Mouse (Mus musculus) kidney, adult 2 months (tissue): ENCODE results near the gene Caln1. TPM values are rescaled to one million over a fixed set of nuclear protein-coding genes. Genes with fewer than 3 reads are reported as not detected.

Experiments used
- DNase-seq: peaks from one replicate; pipeline ENCODE4 v3.0.0; 2021
- H3K27ac ChIP-seq: fragments of 200-500 bp; 2 replicates; pipeline ENCODE4 v1.5.1; 2012; ENCODE audit warnings: low read depth, low read length, control low read depth, inconsistent platforms; ENCODE audit not compliant: insufficient read depth
- H3K27me3 ChIP-seq: fragments of 200-500 bp; replicated peaks from 2 replicates; pipeline ENCODE4 v1.6.1; 2012; ENCODE audit warnings: mild to moderate bottlenecking, moderate library complexity, low read length, inconsistent platforms; ENCODE audit not compliant: control insufficient read depth, insufficient read depth
- H3K36me3 ChIP-seq: fragments of 200-500 bp; 2 replicates; pipeline ENCODE4 v1.6.1; 2012; ENCODE audit warnings: mild to moderate bottlenecking, moderate library complexity, low read length, inconsistent platforms; ENCODE audit not compliant: control insufficient read depth, insufficient read depth
- H3K4me1 ChIP-seq: fragments of 200-500 bp; 2 replicates; pipeline ENCODE4 v1.6.1; 2011; ENCODE audit warnings: low read length; ENCODE audit not compliant: control insufficient read depth, insufficient read depth
- H3K4me3 ChIP-seq: fragments of 200-500 bp; 2 replicates; pipeline ENCODE4 v1.5.1; 2011; ENCODE audit warnings: mild to moderate bottlenecking, low read depth, low read length, control low read depth; ENCODE audit not compliant: insufficient read depth
- CTCF ChIP-seq: fragments of 200-500 bp; conservative IDR thresholded peaks from 2 replicates; pipeline ENCODE4 v1.5.1; 2011; ENCODE audit warnings: low read depth, mild to moderate bottlenecking, control low read depth, low read length, moderate library complexity, mixed read lengths; ENCODE audit not compliant: insufficient read depth, insufficient read length
- POLR2A ChIP-seq: fragments of 200-500 bp; IDR thresholded peaks from one replicate; pipeline ENCODE4 v1.6.1; 2011; ENCODE audit warnings: low read depth, low read length, control low read depth
- WGBS: fragments of 180-500 bp; shearing (Covaris S2); methylation state at CpG from one replicate; pipeline ENCODE4 v1.1.7; 2018; 5-methylcytosine and 5-hydroxymethylcytosine counted together
- polyA plus RNA-seq: library from polyadenylated mRNA; depleted of rRNA; stranded (reverse); fragments of >200 nt; gene quantifications from 2 replicates; pipeline ENCODE4 v1.2.3, GENCODE M21; 2012

Gene Caln1
- polyA plus RNA-seq, 1 experiment = 0.02 TPM

GRCm38 (mm10) chr5:130345871-130346270 lies 23.4 kb upstream of the Caln1 start:
- Histone ChIP-seq H3K4me3 (no peak overlapping the region), H3K36me3 (no peaks in the 10 kb centered on the region), H3K27me3 (no peaks in the 10 kb centered on the region), H3K27ac (no peak overlapping the region), H3K4me1 (no peaks in the 10 kb centered on the region)
- WGBS = 53% methylated on average over 2 of the region's 2 CpGs
- TF ChIP-seq CTCF (no peak), POLR2A (no peak)
- DNase-seq = peak; percentile 56

DNA sequence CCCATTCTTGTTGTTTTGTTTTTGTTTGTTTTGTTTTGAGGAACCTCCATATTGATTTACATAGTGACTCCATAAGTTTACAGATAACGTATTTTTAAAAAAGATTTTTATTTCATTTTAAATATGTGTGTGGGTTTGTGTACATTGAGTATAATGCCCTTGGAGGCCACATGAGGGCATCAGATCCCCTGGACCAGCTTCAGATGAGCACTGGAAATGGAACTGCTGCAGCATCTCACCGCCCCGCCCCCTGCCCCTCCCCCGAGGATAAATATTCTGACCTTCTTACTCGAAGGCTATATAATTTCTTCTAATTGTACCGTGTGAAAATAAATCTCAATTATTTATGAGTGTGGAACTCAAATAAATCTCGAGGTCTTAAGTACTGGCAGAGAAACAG lies 14.0 kb upstream of the Caln1 start:
- Histone ChIP-seq H3K36me3 (no peaks in the 10 kb centered on the region), H3K27me3 (no peaks in the 10 kb centered on the region), H3K4me3 (no peak overlapping the region), H3K27ac (no peak overlapping the region), H3K4me1 (no peaks in the 10 kb centered on the region)
- WGBS = 47% methylated on average over 7 of the region's 7 CpGs
- DNase-seq = no peak
- TF ChIP-seq CTCF (no peak), POLR2A (no peak)

DNA sequence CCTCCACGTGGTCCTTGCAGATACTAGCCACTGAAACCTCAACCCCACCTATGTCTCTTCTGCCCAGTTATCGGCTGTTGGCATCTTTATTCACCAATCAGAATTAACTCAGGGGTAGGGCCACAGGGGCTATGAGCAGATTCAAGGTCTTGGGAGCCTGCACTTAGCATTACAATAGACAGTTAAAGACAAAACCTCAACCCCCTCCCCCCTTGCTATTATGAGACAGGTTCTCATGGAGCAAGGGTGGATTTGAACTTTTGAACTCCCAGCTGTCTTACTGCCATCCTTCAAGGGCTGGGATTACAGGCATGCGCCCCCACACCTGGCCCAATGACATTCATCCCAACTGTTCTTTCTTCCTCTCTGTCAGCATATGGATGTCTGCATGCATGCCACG lies 6.1 kb upstream of the Caln1 start:
- no peak overlapping the region for H3K4me3 ChIP-seq
- H3K4me1 ChIP-seq = no peaks in the 10 kb centered on the region
- no peak for DNase-seq
- no peaks in the 10 kb centered on the region; the same call in 1 of the 2 replicates for H3K27me3 ChIP-seq
- WGBS = 62% methylated on average over 4 of the region's 4 CpGs
- TF ChIP-seq POLR2A (no peak), CTCF (no peak)
- H3K27ac ChIP-seq = no peak overlapping the region
- H3K36me3 ChIP-seq = no peaks in the 10 kb centered on the region

DNA sequence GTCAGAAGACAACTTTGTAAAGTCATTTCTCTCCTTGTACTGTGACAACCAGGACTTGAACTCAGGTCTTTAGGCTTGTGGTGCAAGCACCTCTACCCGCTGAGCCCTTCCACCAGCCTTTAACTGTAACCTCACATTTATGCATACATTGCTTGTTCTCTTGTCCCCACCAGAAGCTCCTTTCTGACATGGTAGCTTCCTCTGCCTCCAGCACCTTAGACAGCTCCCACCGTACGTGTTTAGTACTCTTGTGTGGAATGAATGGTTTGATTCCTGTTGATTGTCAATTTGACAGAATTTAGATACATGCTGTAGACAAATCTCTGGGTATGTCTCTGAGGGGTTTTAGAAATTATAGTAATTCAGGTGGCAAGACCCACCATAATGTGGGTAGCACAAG lies 5.5 kb upstream of the Caln1 start:
- Histone ChIP-seq H3K36me3 (no peaks in the 10 kb centered on the region), H3K27ac (no peak overlapping the region), H3K4me3 (no peak overlapping the region), H3K4me1 (no peaks in the 10 kb centered on the region), H3K27me3 (no peaks in the 10 kb centered on the region; the same call in 1 of the 2 replicates)
- 35% methylated on average over 3 of the region's 3 CpGs for WGBS
- TF ChIP-seq POLR2A (no peak), CTCF (no peak)
- no peak for DNase-seq

DNA sequence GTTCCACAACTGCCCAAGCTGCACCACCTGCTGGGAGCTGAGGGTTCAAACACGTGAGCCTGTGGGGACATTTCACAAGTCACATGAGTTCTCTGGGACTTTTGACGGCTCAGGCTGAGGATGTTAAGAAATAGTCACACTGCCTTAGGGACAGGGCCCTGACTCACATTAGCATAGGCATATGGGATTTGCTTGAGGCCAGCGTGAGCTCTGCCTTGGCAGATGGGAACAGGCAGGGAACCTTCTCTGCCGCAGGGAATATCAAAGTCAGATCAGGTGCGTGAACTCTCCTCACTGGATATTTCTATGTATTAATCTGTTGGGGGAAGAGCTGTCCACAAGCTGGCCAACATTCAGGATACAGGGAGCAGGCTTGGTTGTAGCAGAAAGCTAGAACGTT lies 1.0 kb upstream of the Caln1 start:
- H3K27me3 ChIP-seq = no peaks in the 10 kb centered on the region
- no peaks in the 10 kb centered on the region for H3K4me1 ChIP-seq
- no peak for DNase-seq
- TF ChIP-seq CTCF (no peak), POLR2A (no peak)
- H3K27ac ChIP-seq = no peak overlapping the region
- H3K36me3 ChIP-seq = no peaks in the 10 kb centered on the region
- no peak overlapping the region for H3K4me3 ChIP-seq
- WGBS = 86% methylated on average over 6 of the region's 6 CpGs

DNA sequence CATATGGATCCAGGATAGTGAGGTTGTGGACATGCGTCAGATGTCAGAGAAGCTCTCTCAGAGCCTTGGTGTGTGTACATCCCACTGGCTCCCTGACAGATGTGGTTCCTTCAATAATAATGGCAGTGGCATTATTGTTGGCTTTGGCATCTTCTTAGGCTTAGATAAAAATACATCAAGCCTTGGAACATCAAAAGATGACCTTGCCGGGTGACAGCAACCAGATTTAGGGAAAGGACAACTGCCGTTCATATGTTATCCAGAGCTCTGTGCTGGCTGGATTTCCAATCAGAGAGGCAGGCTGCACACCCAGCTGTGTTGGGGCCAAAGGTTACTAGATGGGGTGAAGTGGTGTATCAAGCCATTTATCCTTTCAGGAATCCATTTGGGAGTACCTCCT lies 6.2 kb downstream of the Caln1 start:
- WGBS = 82% methylated on average over 3 of the region's 3 CpGs
- no peak for TF ChIP-seq CTCF
- TF ChIP-seq POLR2A = no peak

DNA sequence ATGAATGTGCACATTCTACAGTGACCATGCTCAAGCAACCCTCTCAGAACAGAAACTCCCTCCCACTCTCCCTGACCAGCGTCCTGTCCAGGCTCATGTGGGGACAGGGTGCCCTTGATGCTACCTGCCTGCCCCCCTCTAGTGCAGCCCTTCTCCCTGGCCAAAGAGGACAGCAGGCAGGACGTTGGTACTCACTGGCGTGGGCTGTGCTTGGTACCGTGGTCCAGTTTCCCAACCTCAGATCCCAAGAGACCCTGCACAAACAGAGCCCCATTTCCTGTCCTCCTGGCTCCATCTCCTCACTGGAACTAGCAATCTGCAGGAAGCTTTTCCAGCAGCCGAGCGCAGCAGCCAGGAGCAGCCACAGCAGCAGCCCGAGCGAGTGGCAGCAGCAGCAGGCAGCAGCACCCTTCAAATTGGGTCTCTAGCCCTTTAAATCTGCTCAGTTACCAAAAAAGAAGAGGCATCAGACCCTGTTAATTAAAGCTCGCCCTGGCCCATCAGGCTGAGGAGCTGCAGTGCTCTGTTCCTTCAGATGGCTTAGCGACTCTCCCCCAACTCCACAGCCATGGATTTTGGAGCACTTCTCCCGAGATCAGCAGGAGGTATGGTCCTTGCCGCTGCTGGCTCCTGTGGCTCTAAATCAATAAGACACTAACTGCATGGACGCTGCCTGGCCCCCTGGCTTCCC lies 15.1 kb downstream of the Caln1 start, which contains the start of gene A330070K13Rik:
A330070K13Rik (minus strand) TSS at position 410 of the 691 bp plus-strand sequence.
- WGBS = 6% methylated on average over 13 of the region's 13 CpGs
- H3K4me3 ChIP-seq = no peak within 1 kb of the TSS
- no peaks in the 10 kb centered on the region for H3K27me3 ChIP-seq
- no peak within 1 kb of the TSS for H3K27ac ChIP-seq
- no peak for DNase-seq
- no peaks in the 10 kb centered on the region for H3K4me1 ChIP-seq
- no peaks in the 10 kb centered on the region for H3K36me3 ChIP-seq
- TF ChIP-seq POLR2A (no peak), CTCF (no peak)

More for the DNA sequence above, 6.2 kb downstream of the Caln1 start:
- Histone ChIP-seq H3K27me3 (no peaks in the 10 kb centered on the region), H3K27ac (no peak overlapping the region), H3K4me1 (no peaks in the 10 kb centered on the region), H3K4me3 (no peak overlapping the region), H3K36me3 (no peaks in the 10 kb centered on the region)
- DNase-seq = no peak
